Mouse (Mus musculus) lung, postnatal 10 days (tissue): ENCODE measurements at regions not wholly inside any gene's neighbourhood (a gene's known extent, or its start where the extent isn't known, plus 50 kb on each side); places are given as distances from the start of the nearest gene placed in this dataset.
"Not testable (repeated sequence)": the region's sequence is repeated elsewhere in the genome, so short reads cannot be mapped to it uniquely, and the experiment has no call there.

Experiments
- DNase-seq: peaks from one replicate; pipeline ENCODE4 v3.0.0; 2021

GRCm38 (mm10) chr13:7967886-7968285, 234.8 kb upstream of the Adarb2 start:
- DNase-seq, result no peak

- no peak for DNase-seq
Measured at GRCm38 (mm10) chr13:7994198-7994597, 208.5 kb upstream of the Adarb2 start.

GRCm38 (mm10) chr13:8030096-8030495, 172.6 kb upstream of the Adarb2 start:
- DNase-seq, result not testable (repeated sequence)

GRCm38 (mm10) chr13:8050930-8051495, 151.7 kb upstream of the Adarb2 start:
- no peak for DNase-seq

- no peak for DNase-seq
Measured at GRCm38 (mm10) chr13:8056122-8056818, 146.4 kb upstream of the Adarb2 start.

GRCm38 (mm10) chr13:8087154-8087553, 115.5 kb upstream of the Adarb2 start:
- no peak for DNase-seq

GRCm38 (mm10) chr13:8089519-8089918, 113.1 kb upstream of the Adarb2 start:
- peak; percentile 6 for DNase-seq

GRCm38 (mm10) chr13:8108701-8109100, 94.0 kb upstream of the Adarb2 start:
- no peak for DNase-seq

- DNase-seq, result no peak
Measured at GRCm38 (mm10) chr13:8112953-8113352, 89.7 kb upstream of the Adarb2 start.

GRCm38 (mm10) chr13:8119013-8119412, 83.7 kb upstream of the Adarb2 start:
- no peak for DNase-seq

GRCm38 (mm10) chr13:8119986-8120385, 82.7 kb upstream of the Adarb2 start:
- DNase-seq, result no peak

- no peak for DNase-seq
Measured at GRCm38 (mm10) chr13:8134764-8135163, 67.9 kb upstream of the Adarb2 start.

- no peak for DNase-seq
Measured at GRCm38 (mm10) chr13:8139396-8139795, 63.3 kb upstream of the Adarb2 start.

GRCm38 (mm10) chr13:8152168-8152567, 50.5 kb upstream of the Adarb2 start:
- DNase-seq, result no peak
